Mouse (Mus musculus): ENCODE measurements at regions not wholly inside any gene's neighbourhood (a gene's known extent, or its start where the extent isn't known, plus 50 kb on each side); places are given as distances from the start of the nearest gene placed in this dataset.

DNA sequence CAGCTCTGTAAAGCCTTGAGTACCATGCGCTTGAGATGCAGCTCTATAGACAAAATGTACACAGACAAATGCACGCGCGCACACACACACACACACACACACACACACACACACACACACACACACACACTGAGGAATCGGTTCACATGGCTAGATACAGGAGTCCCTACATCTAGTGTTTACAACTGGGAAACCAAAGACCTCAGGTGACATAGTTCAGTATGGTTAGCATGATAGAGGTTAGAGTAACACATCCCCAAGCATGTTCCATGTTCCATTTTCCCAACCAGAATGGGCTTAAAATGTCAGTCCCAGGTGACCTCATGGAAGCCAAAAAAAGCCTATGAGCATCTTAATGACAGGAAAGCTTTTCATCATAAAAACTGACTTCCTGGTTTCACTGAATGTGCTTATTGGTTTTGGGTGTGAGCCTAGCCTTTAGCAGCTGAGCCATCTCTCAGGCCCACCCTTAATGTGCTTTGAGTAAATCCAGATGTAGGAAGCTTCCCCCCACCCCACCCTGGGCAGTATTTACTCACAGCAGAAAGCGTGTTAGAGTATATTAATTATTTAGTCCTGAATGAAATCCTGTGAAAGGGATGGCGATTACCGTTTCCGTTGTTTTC is 86.0 kb upstream of the Gbe1 start:
- H3K27me3 ChIP-seq (ENCODE audit: control insufficient read depth, insufficient read depth, low read length): no peaks in the 10 kb centered on the region
- peaks cover 8% of the 10 kb centered on the region; the same call in 1 of the 2 replicates for H3K4me1 ChIP-seq (ENCODE audit: control insufficient read depth, insufficient read depth, low read length)
- 64% methylated on average over 9 of the region's 9 CpGs for WGBS
- no peak overlapping the region for H3K9ac ChIP-seq (ENCODE audit: low read length)
- peak; percentile 28 for DNase-seq (ENCODE audit: low spot score)
- no peak overlapping the region for H3K4me3 ChIP-seq (ENCODE audit: low read depth, low read length)
- H3K27ac ChIP-seq (replicated peaks; ENCODE audit: low read depth, low read length): peak overlapping the region; percentile 8; the same call in 1 of the 2 replicates
- 0 out of 2 replicates have a peak, but pooled peaks have one; percentile 56 for ATAC-seq (ENCODE audit: insufficient number of reproducible peaks, low FRiP score, low TSS enrichment, low read depth)
- H3K9me3 ChIP-seq (ENCODE audit: control insufficient read depth, low read length): no peaks in the 10 kb centered on the region
- H3K4me2 ChIP-seq (ENCODE audit: low read depth, severe bottlenecking): no peak overlapping the region
- H3K36me3 ChIP-seq (ENCODE audit: control insufficient read depth, insufficient read depth, low read length): no peaks in the 10 kb centered on the region

DNA sequence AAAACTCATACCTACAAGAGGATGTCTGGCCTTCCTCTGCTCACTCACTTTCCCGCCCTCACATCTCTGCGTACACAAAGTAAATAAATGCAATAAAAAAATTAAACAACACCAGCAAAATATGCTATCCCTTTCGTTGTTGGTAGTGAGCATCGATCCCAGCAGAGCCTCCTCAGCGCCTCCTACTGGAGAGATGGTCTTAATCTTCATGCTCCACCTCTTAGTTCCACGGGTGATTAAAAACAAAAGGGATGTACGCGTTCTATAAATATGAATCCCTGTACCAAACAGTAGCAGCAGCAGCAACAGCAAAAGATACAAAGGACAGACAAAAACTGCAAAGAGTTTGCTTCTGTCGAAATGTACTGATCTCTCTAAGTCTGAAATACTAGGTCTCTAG is 81.0 kb upstream of the Gbe1 start:
- Histone ChIP-seq H3K27me3 (ENCODE audit: control insufficient read depth, insufficient read depth, low read length) (no peaks in the 10 kb centered on the region), H3K27ac (replicated peaks; ENCODE audit: low read depth, low read length) (no peak overlapping the region), H3K4me1 (ENCODE audit: control insufficient read depth, insufficient read depth, low read length) (peaks cover 7% of the 10 kb centered on the region; the same call in 1 of the 2 replicates), H3K36me3 (ENCODE audit: control insufficient read depth, insufficient read depth, low read length) (no peaks in the 10 kb centered on the region), H3K4me3 (ENCODE audit: low read depth, low read length) (no peak overlapping the region), H3K9ac (ENCODE audit: low read length) (no peak overlapping the region), H3K4me2 (ENCODE audit: low read depth, severe bottlenecking) (no peak overlapping the region), H3K9me3 (ENCODE audit: control insufficient read depth, low read length) (no peaks in the 10 kb centered on the region)
- DNase-seq (ENCODE audit: low spot score) (no peak), ATAC-seq (ENCODE audit: insufficient number of reproducible peaks, low FRiP score, low TSS enrichment, low read depth) (no peak)
- 89% methylated on average over 9 of the region's 9 CpGs for WGBS

DNA sequence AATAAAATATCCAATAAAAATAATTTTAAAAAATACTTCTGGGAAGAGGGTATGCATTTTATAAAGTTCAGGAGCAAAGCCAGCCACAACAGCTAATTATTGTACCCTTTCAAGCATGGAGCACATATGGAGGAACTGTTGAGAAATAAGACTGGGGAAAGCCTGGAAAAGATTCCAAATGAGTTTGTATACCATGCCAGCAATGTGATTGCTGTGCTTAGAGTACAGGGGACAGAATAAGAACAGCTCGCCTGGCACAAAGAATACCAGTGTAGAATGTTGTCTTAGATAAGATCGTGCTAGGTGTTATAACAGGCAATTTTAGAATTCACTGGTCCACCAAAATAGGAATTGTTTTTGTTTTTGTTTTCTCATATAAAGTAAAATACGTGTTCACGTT is 78.6 kb upstream of the Gbe1 start:
- Histone ChIP-seq H3K4me3 (ENCODE audit: low read depth, low read length) (no peak overlapping the region), H3K27me3 (ENCODE audit: control insufficient read depth, insufficient read depth, low read length) (no peaks in the 10 kb centered on the region), H3K36me3 (ENCODE audit: control insufficient read depth, insufficient read depth, low read length) (no peaks in the 10 kb centered on the region), H3K9me3 (ENCODE audit: control insufficient read depth, low read length) (no peaks in the 10 kb centered on the region), H3K27ac (replicated peaks; ENCODE audit: low read depth, low read length) (no peak overlapping the region), H3K9ac (ENCODE audit: low read length) (no peak overlapping the region), H3K4me1 (ENCODE audit: control insufficient read depth, insufficient read depth, low read length) (peaks cover 5% of the 10 kb centered on the region; the same call in 1 of the 2 replicates), H3K4me2 (ENCODE audit: low read depth, severe bottlenecking) (no peak overlapping the region)
- 92% methylated on average over 4 of the region's 4 CpGs for WGBS
- no peak for ATAC-seq (ENCODE audit: insufficient number of reproducible peaks, low FRiP score, low TSS enrichment, low read depth)
- DNase-seq (ENCODE audit: low spot score): no peak

DNA sequence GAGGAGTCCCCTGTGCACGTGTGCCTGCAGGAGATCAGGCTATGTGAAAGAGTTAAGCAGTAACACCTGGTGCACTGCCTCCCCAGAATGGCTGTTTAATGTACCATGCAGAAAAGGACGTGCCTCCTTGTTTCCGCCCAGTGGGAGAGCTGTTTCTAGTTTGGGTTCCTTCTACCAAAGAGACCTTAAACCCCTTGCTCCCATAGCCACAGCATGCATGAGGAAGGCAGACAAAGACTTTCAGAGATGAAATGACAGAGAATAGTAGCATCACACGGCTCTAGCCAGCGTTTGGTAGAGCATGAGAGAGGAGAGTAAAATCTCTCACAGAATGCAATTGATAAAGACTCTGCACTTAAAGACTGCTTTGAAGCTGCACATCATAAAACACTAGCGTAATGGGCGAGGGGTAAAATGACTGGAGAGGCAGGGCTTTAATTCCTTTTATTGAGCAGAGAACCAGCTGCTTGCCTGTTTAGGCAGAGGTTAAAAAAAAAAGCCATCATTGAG is 74.3 kb upstream of the Gbe1 start:
- no peaks in the 10 kb centered on the region for H3K27me3 ChIP-seq (ENCODE audit: control insufficient read depth, insufficient read depth, low read length)
- no peaks in the 10 kb centered on the region for H3K36me3 ChIP-seq (ENCODE audit: control insufficient read depth, insufficient read depth, low read length)
- DNase-seq (ENCODE audit: low spot score): peak; percentile 67
- no peak overlapping the region for H3K27ac ChIP-seq (replicated peaks; ENCODE audit: low read depth, low read length)
- no peaks in the 10 kb centered on the region for H3K9me3 ChIP-seq (ENCODE audit: control insufficient read depth, low read length)
- no peak overlapping the region for H3K4me3 ChIP-seq (ENCODE audit: low read depth, low read length)
- no peak overlapping the region for H3K9ac ChIP-seq (ENCODE audit: low read length)
- ATAC-seq (ENCODE audit: insufficient number of reproducible peaks, low FRiP score, low TSS enrichment, low read depth): peak; percentile 81
- no peak overlapping the region for H3K4me2 ChIP-seq (ENCODE audit: low read depth, severe bottlenecking)
- peaks cover 10% of the 10 kb centered on the region for H3K4me1 ChIP-seq (ENCODE audit: control insufficient read depth, insufficient read depth, low read length)
- 8% methylated on average over 7 of the region's 7 CpGs for WGBS

DNA sequence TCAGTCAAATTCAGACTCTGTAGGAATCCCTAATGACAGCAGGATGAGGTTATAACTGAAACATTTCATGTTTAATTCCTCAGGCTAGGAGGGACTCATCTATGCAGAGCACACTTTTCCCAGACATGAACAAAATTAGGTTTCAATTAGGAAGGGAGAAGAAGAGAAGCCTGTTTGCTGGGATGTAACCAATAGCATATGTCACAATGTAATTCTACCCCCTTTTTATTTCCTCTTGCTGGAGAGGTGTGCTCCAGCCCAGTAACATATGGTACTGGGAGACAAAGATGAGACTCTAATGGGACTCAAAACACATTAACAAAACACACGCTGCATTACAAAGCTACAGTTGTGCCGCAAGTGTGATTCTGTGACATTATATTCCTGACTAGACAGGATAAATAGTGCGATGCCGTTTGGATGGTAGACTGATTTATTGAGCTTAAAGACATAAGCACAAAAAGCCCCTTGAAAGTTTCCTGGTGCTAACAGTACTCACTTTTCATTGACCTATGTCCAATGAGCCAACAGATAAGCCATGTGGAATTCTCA is 69.5 kb upstream of the Gbe1 start:
- Histone ChIP-seq H3K27ac (replicated peaks; ENCODE audit: low read depth, low read length) (no peak overlapping the region), H3K4me3 (ENCODE audit: low read depth, low read length) (no peak overlapping the region), H3K4me1 (ENCODE audit: control insufficient read depth, insufficient read depth, low read length) (peaks cover 6% of the 10 kb centered on the region), H3K27me3 (ENCODE audit: control insufficient read depth, insufficient read depth, low read length) (no peaks in the 10 kb centered on the region), H3K36me3 (ENCODE audit: control insufficient read depth, insufficient read depth, low read length) (no peaks in the 10 kb centered on the region), H3K4me2 (ENCODE audit: low read depth, severe bottlenecking) (no peak overlapping the region), H3K9me3 (ENCODE audit: control insufficient read depth, low read length) (no peaks in the 10 kb centered on the region), H3K9ac (ENCODE audit: low read length) (no peak overlapping the region)
- ATAC-seq (ENCODE audit: insufficient number of reproducible peaks, low FRiP score, low TSS enrichment, low read depth): no peak; the same call in 1 of the 2 replicates
- DNase-seq (ENCODE audit: low spot score): no peak
- 45% methylated on average over 4 of the region's 4 CpGs for WGBS

DNA sequence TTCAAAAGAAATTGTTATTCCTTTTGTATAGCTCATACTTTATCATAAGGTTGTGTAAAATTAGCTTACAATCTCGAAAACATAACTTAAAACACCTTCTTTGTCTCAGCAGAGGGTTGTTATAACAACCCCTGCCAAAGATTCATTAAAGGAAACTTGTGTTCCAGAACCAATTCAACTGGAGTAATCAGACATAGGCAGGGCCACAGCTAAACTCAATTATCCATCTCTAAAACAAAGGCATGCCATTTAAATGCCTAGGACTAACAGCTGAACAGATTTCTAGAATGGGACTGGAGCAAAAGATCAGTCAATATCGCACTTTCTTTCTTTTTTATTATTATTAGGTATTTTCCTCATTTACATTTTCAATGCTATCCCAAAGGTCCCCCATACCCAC is 68.8 kb upstream of the Gbe1 start:
- Histone ChIP-seq H3K4me1 (ENCODE audit: control insufficient read depth, insufficient read depth, low read length) (peaks cover 5% of the 10 kb centered on the region), H3K9ac (ENCODE audit: low read length) (no peak overlapping the region), H3K27ac (replicated peaks; ENCODE audit: low read depth, low read length) (no peak overlapping the region), H3K4me2 (ENCODE audit: low read depth, severe bottlenecking) (no peak overlapping the region), H3K9me3 (ENCODE audit: control insufficient read depth, low read length) (no peaks in the 10 kb centered on the region), H3K27me3 (ENCODE audit: control insufficient read depth, insufficient read depth, low read length) (no peaks in the 10 kb centered on the region), H3K36me3 (ENCODE audit: control insufficient read depth, insufficient read depth, low read length) (no peaks in the 10 kb centered on the region), H3K4me3 (ENCODE audit: low read depth, low read length) (no peak overlapping the region)
- ATAC-seq (ENCODE audit: insufficient number of reproducible peaks, low FRiP score, low TSS enrichment, low read depth) (no peak), DNase-seq (ENCODE audit: low spot score) (no peak)
- WGBS: 84% methylated on average over 2 of the region's 2 CpGs

DNA sequence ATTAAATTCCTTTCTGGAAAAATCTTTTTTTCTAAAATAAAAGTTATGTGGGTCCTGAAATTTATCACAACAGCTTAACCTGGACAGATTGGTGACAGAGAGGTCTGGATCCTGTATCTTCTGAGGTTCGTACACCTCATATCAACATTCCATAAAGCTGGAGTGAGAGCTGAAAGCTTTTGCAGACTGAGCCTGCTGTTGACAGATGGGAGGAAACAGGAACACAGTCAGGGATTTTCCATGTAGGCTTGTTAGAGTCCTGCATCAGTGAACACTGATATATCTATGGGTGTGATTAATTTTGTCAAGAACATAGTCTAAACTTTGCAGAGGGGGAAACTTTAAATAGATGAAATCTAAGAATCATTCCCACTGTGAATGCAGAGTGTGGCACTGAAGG is 54.4 kb upstream of the Gbe1 start:
- WGBS: 39% methylated on average over 1 of the region's 1 CpGs
- Histone ChIP-seq H3K4me3 (ENCODE audit: low read depth, low read length) (no peak overlapping the region), H3K4me2 (ENCODE audit: low read depth, severe bottlenecking) (no peak overlapping the region), H3K9me3 (ENCODE audit: control insufficient read depth, low read length) (no peaks in the 10 kb centered on the region), H3K36me3 (ENCODE audit: control insufficient read depth, insufficient read depth, low read length) (no peaks in the 10 kb centered on the region), H3K27me3 (ENCODE audit: control insufficient read depth, insufficient read depth, low read length) (no peaks in the 10 kb centered on the region), H3K27ac (replicated peaks; ENCODE audit: low read depth, low read length) (no peak overlapping the region), H3K9ac (ENCODE audit: low read length) (no peak overlapping the region), H3K4me1 (ENCODE audit: control insufficient read depth, insufficient read depth, low read length) (no peaks in the 10 kb centered on the region)
- no peak for DNase-seq (ENCODE audit: low spot score)
- no peak for ATAC-seq (ENCODE audit: insufficient number of reproducible peaks, low FRiP score, low TSS enrichment, low read depth)

DNA sequence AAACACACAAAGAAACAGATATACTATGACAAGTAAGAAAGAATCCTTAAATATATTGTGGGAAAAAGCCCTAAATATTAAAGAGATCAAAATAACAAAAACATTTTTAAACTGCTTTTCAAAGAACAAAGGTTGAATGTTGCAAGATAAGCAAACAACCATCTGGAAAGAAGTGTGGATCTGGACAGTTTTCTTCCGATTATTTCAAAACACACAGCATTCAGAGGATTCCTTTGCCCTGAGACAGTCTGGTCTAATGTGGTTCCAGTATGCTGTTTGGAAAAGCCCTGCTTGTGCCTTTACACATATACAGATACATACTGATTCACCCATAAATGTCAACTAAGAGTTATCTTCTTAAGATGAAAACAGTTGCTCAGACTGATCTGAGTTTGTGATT is 53.6 kb upstream of the Gbe1 start:
- Histone ChIP-seq H3K4me2 (ENCODE audit: low read depth, severe bottlenecking) (no peak overlapping the region), H3K4me1 (ENCODE audit: control insufficient read depth, insufficient read depth, low read length) (no peaks in the 10 kb centered on the region), H3K27me3 (ENCODE audit: control insufficient read depth, insufficient read depth, low read length) (no peaks in the 10 kb centered on the region), H3K36me3 (ENCODE audit: control insufficient read depth, insufficient read depth, low read length) (no peaks in the 10 kb centered on the region), H3K9ac (ENCODE audit: low read length) (no peak overlapping the region), H3K27ac (replicated peaks; ENCODE audit: low read depth, low read length) (no peak overlapping the region), H3K4me3 (ENCODE audit: low read depth, low read length) (no peak overlapping the region), H3K9me3 (ENCODE audit: control insufficient read depth, low read length) (no peaks in the 10 kb centered on the region)
- ATAC-seq (ENCODE audit: insufficient number of reproducible peaks, low FRiP score, low TSS enrichment, low read depth) (no peak), DNase-seq (ENCODE audit: low spot score) (no peak)
- WGBS: 85% methylated on average over 1 of the region's 1 CpGs
